Mouse (Mus musculus) kidney, embryonic 14.5 days (tissue): Measurements from ENCODE around the gene Nop58. TPM values are rescaled to one million over a fixed set of nuclear protein-coding genes. Genes with fewer than 3 reads are reported as not detected.
"Not testable (repeated sequence)": the region's sequence is repeated elsewhere in the genome, so short reads cannot be mapped to it uniquely, and the experiment has no call there.

Experiments
- ATAC-seq: fragments of 200-750 bp; cut with Nextera tagmentation; 2 replicates; pipeline ENCODE4 v1.8.0; 2017; ENCODE audit warnings: moderate number of reproducible peaks, mild to moderate bottlenecking, moderate TSS enrichment, moderate library complexity; ENCODE audit not compliant: low FRiP score, low TSS enrichment
- H3K27ac ChIP-seq: fragments of 300-500 bp; sonication (generic); 2 replicates; pipeline ENCODE4 v1.5.1; 2014; ENCODE audit warnings: low read depth, mild to moderate bottlenecking, low read length, moderate library complexity, mixed read lengths
- H3K27me3 ChIP-seq: fragments of 300-500 bp; sonication (generic); 2 replicates; pipeline ENCODE4 v1.6.1; 2014; ENCODE audit warnings: mild to moderate bottlenecking, low read length; ENCODE audit not compliant: control insufficient read depth, insufficient read depth
- H3K36me3 ChIP-seq: fragments of 300-500 bp; sonication (generic); 2 replicates; pipeline ENCODE4 v1.6.1; 2014; ENCODE audit warnings: low read length, mixed read lengths; ENCODE audit not compliant: control insufficient read depth, insufficient read depth
- H3K4me1 ChIP-seq: fragments of 300-500 bp; sonication (generic); 2 replicates; pipeline ENCODE4 v1.6.1; 2014; ENCODE audit warnings: low read length, mixed read lengths; ENCODE audit not compliant: control insufficient read depth, insufficient read depth
- H3K4me2 ChIP-seq: fragments of 300-500 bp; sonication (generic); replicated peaks from 2 replicates; pipeline ENCODE4 v1.6.1; 2014; ENCODE audit warnings: low read depth, mild to moderate bottlenecking, low read length
- H3K4me3 ChIP-seq: fragments of 300-500 bp; sonication (generic); 2 replicates; pipeline ENCODE4 v1.5.1; 2014; ENCODE audit warnings: mild to moderate bottlenecking, low read length
- H3K9ac ChIP-seq: fragments of 300-500 bp; sonication (generic); 2 replicates; pipeline ENCODE4 v1.6.1; 2014; ENCODE audit warnings: low read depth, mild to moderate bottlenecking, low read length, moderate library complexity
- H3K9me3 ChIP-seq: fragments of 300-500 bp; sonication (generic); 2 replicates; pipeline ENCODE4 v1.6.1; 2016; ENCODE audit warnings: low read length; ENCODE audit not compliant: control insufficient read depth
- WGBS: fragments of 180-500 bp; shearing (Covaris S2); extraction: QIAGEN DNeasy Blood & Tissue Kit; methylation state at CpG from one replicate; pipeline ENCODE4 v1.1.7; 2014; 5-methylcytosine and 5-hydroxymethylcytosine counted together
- polyA plus RNA-seq: library from polyadenylated mRNA; unstranded; fragments of >200 nt; fragmentation: Nextera tagmentation; extraction: Ambion mirVana; gene quantifications from 2 replicates; pipeline ENCODE4 v1.2.1, GENCODE M21; 2014

The Nop58 gene
- polyA plus RNA-seq, 1 experiment from 2014 or later = 298 TPM

DNA sequence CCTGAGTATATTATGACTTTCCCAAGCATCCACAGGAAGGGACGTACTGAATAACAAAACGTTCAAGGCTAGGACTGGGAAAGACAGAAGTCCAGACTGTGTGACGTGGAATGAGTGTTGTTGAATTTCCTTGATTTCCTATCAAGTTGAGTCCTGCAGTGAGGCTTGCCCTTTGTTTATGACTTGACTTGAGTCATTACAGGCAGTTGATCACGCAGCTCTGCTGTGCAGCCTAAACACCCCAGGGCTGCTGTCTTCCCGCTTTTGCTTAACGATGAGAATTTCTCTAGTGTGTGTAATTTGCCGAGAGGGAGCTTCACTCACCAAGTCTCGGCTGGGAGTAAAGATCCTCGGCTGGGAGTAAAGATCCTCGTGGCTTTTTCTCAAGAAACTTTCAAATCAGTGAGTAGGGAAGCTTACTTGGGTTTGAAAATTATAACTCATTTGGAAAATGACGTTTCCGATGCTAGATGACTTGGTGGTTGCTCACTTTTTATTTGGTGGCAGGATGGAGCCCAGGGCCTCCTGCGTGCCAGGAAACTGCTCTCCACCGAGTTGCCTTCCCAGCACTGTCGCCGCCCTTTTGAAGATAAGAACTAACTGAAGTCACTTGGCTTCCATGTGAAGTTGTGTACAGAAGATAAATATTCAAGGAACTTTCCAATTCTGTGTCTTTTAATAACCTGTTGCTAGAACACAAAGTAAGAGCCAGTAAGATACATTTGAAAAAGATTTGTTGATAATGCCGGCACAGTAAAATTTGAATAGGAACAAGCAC, 55.0 kb downstream of the Nop58 start:
- Histone ChIP-seq H3K27me3 (no peaks in the 10 kb centered on the region), H3K27ac (no peak overlapping the region), H3K9me3 (no peaks in the 10 kb centered on the region), H3K4me1 (no peaks in the 10 kb centered on the region), H3K36me3 (no peaks in the 10 kb centered on the region), H3K4me2 (no peak overlapping the region), H3K4me3 (no peak overlapping the region), H3K9ac (no peak overlapping the region)
- 74% methylated on average over 17 of the region's 17 CpGs for WGBS
- ATAC-seq = no peak

DNA sequence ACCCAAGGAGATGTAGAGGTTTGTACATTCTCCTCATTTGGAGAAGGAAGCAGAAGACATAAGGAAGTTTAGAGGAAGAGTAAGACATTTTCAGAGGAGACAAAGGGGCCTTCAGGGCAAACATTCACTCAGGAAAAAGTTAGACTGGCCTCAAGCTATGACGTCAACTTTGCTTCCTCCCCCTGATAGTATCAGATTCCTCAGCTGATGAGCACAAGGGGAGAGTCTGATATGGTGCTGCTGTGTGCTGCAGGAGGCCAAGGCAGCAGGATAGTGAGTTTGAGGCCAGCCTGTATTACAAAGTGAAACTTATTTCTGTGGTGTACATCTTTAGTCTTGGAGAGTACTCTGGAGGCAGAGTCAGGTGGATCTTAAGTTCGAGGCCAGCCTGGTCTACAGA, 64.3 kb downstream of the Nop58 start:
- Histone ChIP-seq H3K9me3 (no peaks in the 10 kb centered on the region), H3K36me3 (no peaks in the 10 kb centered on the region), H3K27ac (no peak overlapping the region), H3K4me3 (no peak overlapping the region), H3K9ac (no peak overlapping the region), H3K27me3 (no peaks in the 10 kb centered on the region), H3K4me1 (no peaks in the 10 kb centered on the region), H3K4me2 (no peak overlapping the region)
- ATAC-seq = no peak
- WGBS = 65% methylated on average over 2 of the region's 2 CpGs

DNA sequence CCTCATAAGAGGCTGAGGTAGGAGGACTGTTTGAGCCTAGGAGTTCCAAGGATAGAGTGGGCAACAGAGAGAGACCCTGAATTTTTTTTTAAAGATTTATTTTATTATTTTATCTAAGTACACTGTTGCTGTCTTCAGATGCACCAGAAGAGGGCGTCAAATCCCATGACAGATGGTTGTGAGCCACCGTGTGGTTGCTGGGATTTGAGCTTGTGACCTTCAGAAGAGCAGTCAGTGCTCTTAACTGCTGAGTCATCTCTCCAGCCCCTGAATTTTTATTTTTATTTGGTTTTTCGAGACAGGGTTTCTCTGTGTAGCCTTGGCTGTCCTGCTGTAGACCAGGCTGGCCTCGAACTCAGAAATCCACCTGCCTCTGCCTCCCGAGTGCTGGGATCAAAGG, 65.0 kb downstream of the Nop58 start:
- 75% methylated on average over 5 of the region's 5 CpGs for WGBS
- not testable (repeated sequence) for H3K4me1 ChIP-seq, H3K4me3 ChIP-seq, H3K27ac ChIP-seq, ATAC-seq, H3K36me3 ChIP-seq, H3K9ac ChIP-seq, H3K4me2 ChIP-seq, H3K9me3 ChIP-seq, H3K27me3 ChIP-seq

DNA sequence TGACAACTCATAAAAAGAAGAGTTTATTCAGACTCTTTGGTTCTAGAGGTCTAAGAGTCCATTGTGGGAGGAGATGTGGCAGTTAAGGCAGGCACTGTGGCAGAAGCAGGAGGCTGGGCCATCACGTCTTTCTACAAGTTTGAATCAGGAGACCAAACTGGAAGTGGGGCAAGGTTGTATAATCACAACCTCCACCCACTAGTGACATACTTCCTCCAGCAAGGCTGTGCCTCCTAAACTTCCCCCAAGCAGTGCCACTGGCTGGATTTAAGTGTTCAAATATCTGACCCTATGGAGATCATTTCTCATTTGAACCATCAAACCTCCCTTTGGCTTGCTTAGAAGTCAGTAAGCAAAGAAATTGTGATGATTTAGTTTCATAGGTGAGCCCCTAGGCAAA, 70.5 kb downstream of the Nop58 start:
- no peaks in the 10 kb centered on the region for H3K36me3 ChIP-seq
- no peak overlapping the region for H3K4me2 ChIP-seq
- no peak overlapping the region for H3K4me3 ChIP-seq
- no peaks in the 10 kb centered on the region for H3K4me1 ChIP-seq
- WGBS = 83% methylated on average over 1 of the region's 1 CpGs
- H3K27ac ChIP-seq = no peak overlapping the region
- no peak for ATAC-seq
- no peak overlapping the region for H3K9ac ChIP-seq
- H3K27me3 ChIP-seq = no peaks in the 10 kb centered on the region
- no peaks in the 10 kb centered on the region for H3K9me3 ChIP-seq

DNA sequence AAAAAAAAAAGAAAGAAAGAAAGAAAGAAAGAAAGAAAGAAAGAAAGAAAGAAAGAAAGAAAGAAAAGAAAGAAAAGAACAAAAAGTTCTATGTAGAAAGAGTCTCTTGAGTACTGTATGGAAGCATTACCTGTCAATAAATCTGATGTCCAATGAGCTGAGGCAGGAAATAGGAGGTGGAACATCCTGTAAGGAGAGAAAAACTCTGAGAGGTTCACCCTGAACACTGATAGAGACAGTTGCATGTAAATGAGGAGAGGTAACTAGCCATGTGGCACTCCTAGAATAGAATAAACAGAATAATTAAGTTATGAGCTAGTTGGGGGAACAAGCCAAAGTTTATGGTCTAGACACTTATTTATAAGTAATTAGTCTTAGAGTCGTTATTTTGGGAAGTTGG, 73.6 kb downstream of the Nop58 start:
- no peak for ATAC-seq
- no peaks in the 10 kb centered on the region for H3K4me1 ChIP-seq
- 71% methylated on average over 1 of the region's 1 CpGs for WGBS

DNA sequence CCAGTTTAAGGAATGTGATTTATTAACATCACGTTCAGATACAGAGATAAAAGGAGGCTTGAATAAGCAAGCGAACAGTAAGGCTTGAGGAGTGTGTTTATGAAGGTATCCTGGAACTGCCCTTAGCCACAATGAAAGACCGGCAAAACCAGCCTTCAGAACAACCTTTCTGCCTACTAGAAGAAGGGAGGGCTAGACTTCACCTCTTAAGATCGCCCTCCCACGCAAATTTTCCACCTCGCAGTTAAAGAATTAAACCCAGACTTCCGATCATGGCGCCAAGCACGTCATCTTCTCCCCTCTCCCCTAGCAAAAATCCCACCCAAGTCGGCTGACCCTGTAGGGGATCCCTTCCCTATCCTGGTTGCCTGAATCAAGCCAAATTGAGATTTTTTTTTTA, 77.4 kb downstream of the Nop58 start:
- peak overlapping the region; percentile 56 for H3K4me3 ChIP-seq
- peak overlapping the region; percentile 93 for H3K9ac ChIP-seq
- no peaks in the 10 kb centered on the region for H3K9me3 ChIP-seq
- no peaks in the 10 kb centered on the region for H3K27me3 ChIP-seq
- under 1% methylated on average over 10 of the region's 10 CpGs for WGBS
- H3K27ac ChIP-seq = peak overlapping the region; percentile 99
- H3K36me3 ChIP-seq = no peaks in the 10 kb centered on the region
- peak overlapping the region; percentile 84 for H3K4me2 ChIP-seq
- peaks cover 10% of the 10 kb centered on the region; the same call in 1 of the 2 replicates for H3K4me1 ChIP-seq
- no peak; the same call in 1 of the 2 replicates for ATAC-seq

More for the DNA sequence above, 73.6 kb downstream of the Nop58 start:
- Histone ChIP-seq H3K36me3 (no peaks in the 10 kb centered on the region), H3K9me3 (no peaks in the 10 kb centered on the region), H3K4me2 (no peak overlapping the region), H3K4me3 (no peak overlapping the region), H3K9ac (no peak overlapping the region), H3K27me3 (no peaks in the 10 kb centered on the region), H3K27ac (no peak overlapping the region)

DNA sequence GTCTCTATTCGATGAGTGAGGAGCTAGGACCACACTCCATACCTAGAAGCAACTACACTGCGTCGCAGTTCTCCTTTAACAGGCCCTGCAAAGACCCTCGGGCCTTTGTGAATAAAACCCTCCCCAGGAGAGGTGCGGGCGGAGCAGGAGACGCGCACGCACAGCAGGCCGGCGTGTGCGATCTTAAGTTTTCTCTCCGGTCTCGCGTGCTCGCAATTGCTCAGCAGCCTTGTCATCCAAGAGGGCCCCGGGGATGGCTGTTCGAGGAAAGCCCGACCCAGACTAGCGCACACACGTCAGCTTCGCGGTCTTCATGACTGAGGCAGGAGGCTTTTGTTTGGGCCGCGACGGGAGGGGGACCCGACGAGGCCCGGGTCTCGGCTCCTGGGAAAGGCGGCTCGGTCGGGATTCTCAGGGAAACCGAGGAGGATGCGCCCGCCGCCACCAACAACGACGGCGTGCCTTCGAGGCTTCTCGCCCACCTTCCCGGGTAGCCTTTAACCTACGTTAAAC, 77.9 kb downstream of the Nop58 start:
- H3K4me2 ChIP-seq = peak overlapping the region; percentile 84
- under 1% methylated on average over 44 of the region's 44 CpGs for WGBS
- H3K27ac ChIP-seq = peak overlapping the region; percentile 99
- H3K9ac ChIP-seq = peak overlapping the region; percentile 93
- ATAC-seq = peak; percentile 40
- no peaks in the 10 kb centered on the region for H3K36me3 ChIP-seq
- H3K4me1 ChIP-seq = peaks cover 10% of the 10 kb centered on the region; the same call in 1 of the 2 replicates
- no peaks in the 10 kb centered on the region for H3K9me3 ChIP-seq
- no peaks in the 10 kb centered on the region for H3K27me3 ChIP-seq
- H3K4me3 ChIP-seq = peak overlapping the region; percentile 56

DNA sequence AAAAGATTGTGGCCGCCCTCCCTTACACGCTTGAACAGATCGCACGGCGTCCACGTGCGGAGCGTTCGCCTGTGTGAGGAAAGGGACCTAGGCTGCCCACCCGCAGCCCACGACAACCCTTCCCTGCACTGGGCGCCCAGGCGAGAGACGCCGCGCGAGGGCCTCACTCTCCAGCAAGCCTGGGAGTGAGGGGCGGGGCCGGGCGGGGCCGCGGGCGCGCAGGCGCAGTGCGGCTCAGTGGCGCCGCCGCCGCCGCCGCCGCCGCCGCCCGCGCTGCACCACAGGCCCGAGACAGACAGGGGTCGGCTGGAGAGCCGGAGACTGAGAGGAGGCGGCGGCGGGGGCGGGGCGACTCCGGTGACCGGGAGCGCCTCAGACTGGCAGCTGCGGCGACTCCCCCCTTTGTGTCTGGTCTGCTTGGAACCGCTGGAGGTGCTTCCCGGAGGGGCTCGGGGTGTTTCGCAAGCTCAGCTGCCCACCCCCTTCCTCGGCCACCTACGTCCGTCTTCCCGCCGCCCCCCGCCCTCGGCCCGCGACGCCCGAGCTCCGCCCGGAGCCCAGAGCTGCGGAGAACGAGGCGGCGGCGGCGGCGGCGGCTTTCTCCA, 78.5 kb downstream of the Nop58 start, which contains the start of gene Bmpr2:
TSS of gene Bmpr2 (plus strand) at position 237 of the 605 bp plus-strand sequence.
- Histone ChIP-seq H3K36me3 (no peaks in the 10 kb centered on the region), H3K4me2 (peak within 1 kb of the TSS; percentile 84), H3K4me1 (peaks cover 10% of the 10 kb centered on the region; the same call in 1 of the 2 replicates), H3K9ac (peak within 1 kb of the TSS; percentile 93), H3K27ac (peak within 1 kb of the TSS; percentile 99), H3K9me3 (no peaks in the 10 kb centered on the region), H3K4me3 (peak within 1 kb of the TSS; percentile 56), H3K27me3 (no peaks in the 10 kb centered on the region)
- peak; percentile 94 for ATAC-seq
- WGBS = under 1% methylated on average over 39 of the region's 75 CpGs

DNA sequence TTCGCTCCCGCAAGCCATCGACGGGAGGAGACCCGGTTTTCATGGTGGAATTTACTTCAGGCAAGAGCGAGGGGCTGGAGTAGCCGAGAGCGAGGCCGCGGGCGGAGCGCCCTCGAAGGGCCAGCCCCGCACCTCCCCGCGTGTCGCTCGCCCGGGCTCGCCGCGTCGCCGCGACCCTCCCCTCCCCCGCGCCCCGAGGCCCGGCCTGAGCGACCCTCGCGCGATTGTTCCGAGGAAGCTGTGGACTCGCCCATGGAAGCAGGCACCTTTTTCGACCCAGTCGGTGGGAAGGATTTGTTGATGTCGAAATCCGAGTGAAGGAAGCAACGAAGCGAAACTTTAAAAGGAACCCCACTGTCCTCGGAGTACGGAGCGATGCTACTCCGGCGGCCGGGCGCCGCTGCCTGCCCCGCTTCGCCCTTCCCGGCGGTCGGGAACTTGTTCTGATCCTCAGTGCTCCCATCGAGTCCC, 79.0 kb downstream of the Nop58 start:
- ATAC-seq = peak; percentile 74
- WGBS = under 1% methylated on average over 53 of the region's 55 CpGs
- peak overlapping the region; percentile 56 for H3K4me3 ChIP-seq
- H3K4me1 ChIP-seq = peaks cover 10% of the 10 kb centered on the region; the same call in 1 of the 2 replicates
- H3K27ac ChIP-seq = peak overlapping the region; percentile 99
- H3K36me3 ChIP-seq = no peaks in the 10 kb centered on the region
- H3K27me3 ChIP-seq = no peaks in the 10 kb centered on the region
- peak overlapping the region; percentile 84 for H3K4me2 ChIP-seq
- H3K9me3 ChIP-seq = no peaks in the 10 kb centered on the region
- peak overlapping the region; percentile 93 for H3K9ac ChIP-seq
